Mouse (Mus musculus): ENCODE measurements at regions not wholly inside any gene's neighbourhood (a gene's known extent, or its start where the extent isn't known, plus 50 kb on each side); places are given as distances from the start of the nearest gene placed in this dataset.

GRCm38 (mm10) chr12:13118026-13118425 is 131.0 kb downstream of the Ddx1 start:
- 72% methylated on average over 9 of the region's 9 CpGs for WGBS
- Histone ChIP-seq H3K4me3 (ENCODE audit: insufficient read depth, low read depth, low read length) (no peak overlapping the region), H3K27ac (ENCODE audit: insufficient read depth, low read depth, low read length) (no peak overlapping the region), H3K4me1 (ENCODE audit: control insufficient read depth, insufficient read depth, low read length) (0 out of 2 replicates have a peak, but pooled peaks cover 2% of the 10 kb centered on the region)
- TF ChIP-seq CTCF (IDR thresholded peaks at IDR 0.05; ENCODE audit: insufficient read depth, low read depth, low read length) = no peak
- TF ChIP-seq POLR2A (IDR thresholded peaks at IDR 0.05; ENCODE audit: insufficient read depth, low read depth, low read length) = no peak

- H3K4me3 ChIP-seq (ENCODE audit: insufficient read depth, low read depth, low read length) = no peak overlapping the region
- no peak overlapping the region for H3K27ac ChIP-seq (ENCODE audit: insufficient read depth, low read depth, low read length)
- H3K4me1 ChIP-seq (ENCODE audit: control insufficient read depth, insufficient read depth, low read length) = 0 out of 2 replicates have a peak, but pooled peaks cover 2% of the 10 kb centered on the region
- TF ChIP-seq CTCF (IDR thresholded peaks at IDR 0.05; ENCODE audit: insufficient read depth, low read depth, low read length) (no peak), POLR2A (IDR thresholded peaks at IDR 0.05; ENCODE audit: insufficient read depth, low read depth, low read length) (no peak)
- whole genome bisulfite sequencing = 53% methylated on average over 4 of the region's 4 CpGs
These were observed 134.7 kb downstream of the Ddx1 start for GRCm38 (mm10) chr12:13114341-13114740.

DNA sequence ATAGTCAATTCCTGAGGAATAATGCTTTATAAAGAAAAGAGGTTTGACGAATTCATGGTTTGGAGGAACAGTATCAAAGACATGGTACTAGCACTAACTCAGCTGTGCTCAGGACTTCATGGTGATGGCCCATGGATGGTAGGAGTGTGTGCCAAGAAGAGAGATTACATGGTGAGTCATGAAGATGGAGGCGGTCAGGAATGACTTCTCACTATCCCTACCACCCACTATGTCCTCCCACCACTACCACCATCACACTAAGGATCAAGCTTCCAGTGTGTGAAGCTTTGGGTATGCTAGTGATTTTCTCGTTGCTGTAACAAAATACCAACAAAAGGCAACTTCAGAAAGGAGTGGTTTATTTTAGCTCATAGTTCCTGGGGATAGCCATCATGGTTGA is 142.1 kb downstream of the Ddx1 start:
- TF ChIP-seq POLR2A (IDR thresholded peaks at IDR 0.05; ENCODE audit: insufficient read depth, low read depth, low read length) (no peak), CTCF (IDR thresholded peaks at IDR 0.05; ENCODE audit: insufficient read depth, low read depth, low read length) (no peak)
- no peak overlapping the region for H3K27ac ChIP-seq (ENCODE audit: insufficient read depth, low read depth, low read length)
- H3K4me1 ChIP-seq (ENCODE audit: control insufficient read depth, insufficient read depth, low read length) = no peaks in the 10 kb centered on the region; the same call in 1 of the 2 replicates
- H3K4me3 ChIP-seq (ENCODE audit: insufficient read depth, low read depth, low read length) = no peak overlapping the region
- WGBS = 70% methylated on average over 3 of the region's 3 CpGs

GRCm38 (mm10) chr12:13100505-13101354 is 148.3 kb downstream of the Ddx1 start:
- no peak overlapping the region for H3K27ac ChIP-seq (ENCODE audit: insufficient read depth, low read depth, low read length)
- 67% methylated on average over 12 of the region's 12 CpGs for WGBS
- no peaks in the 10 kb centered on the region; the same call in 1 of the 2 replicates for H3K4me1 ChIP-seq (ENCODE audit: control insufficient read depth, insufficient read depth, low read length)
- TF ChIP-seq CTCF (IDR thresholded peaks at IDR 0.05; ENCODE audit: insufficient read depth, low read depth, low read length) (no peak), POLR2A (IDR thresholded peaks at IDR 0.05; ENCODE audit: insufficient read depth, low read depth, low read length) (no peak)
- H3K4me3 ChIP-seq (ENCODE audit: insufficient read depth, low read depth, low read length) = no peak overlapping the region

GRCm38 (mm10) chr12:13094111-13094851 is 152.6 kb upstream of the Mycn start:
- Histone ChIP-seq H3K4me3 (ENCODE audit: insufficient read depth, low read depth, low read length) (no peak overlapping the region), H3K4me1 (ENCODE audit: control insufficient read depth, insufficient read depth, low read length) (no peaks in the 10 kb centered on the region), H3K27ac (ENCODE audit: insufficient read depth, low read depth, low read length) (no peak overlapping the region)
- 68% methylated on average over 9 of the region's 9 CpGs for WGBS
- no peak for TF ChIP-seq CTCF (IDR thresholded peaks at IDR 0.05; ENCODE audit: insufficient read depth, low read depth, low read length)
- TF ChIP-seq POLR2A (IDR thresholded peaks at IDR 0.05; ENCODE audit: insufficient read depth, low read depth, low read length) = no peak

DNA sequence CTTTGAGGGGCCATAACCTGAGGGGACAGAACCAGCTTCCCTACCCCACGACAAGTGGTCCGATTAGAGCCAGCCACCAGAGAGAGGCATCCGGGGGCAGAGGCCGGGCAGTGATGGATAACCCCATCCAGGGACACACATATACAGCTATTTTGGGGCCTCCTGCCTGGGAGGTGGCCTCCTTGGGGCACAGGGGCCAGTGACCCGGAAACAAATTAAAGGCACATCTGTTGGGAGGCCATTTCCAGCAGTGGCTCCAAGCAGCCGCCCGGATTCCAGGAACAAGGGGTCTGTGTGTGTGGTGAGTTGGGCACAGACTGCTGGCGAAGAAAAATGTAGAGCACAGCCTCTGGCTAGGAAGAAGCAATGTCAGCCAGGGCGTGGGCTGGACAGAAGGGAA is 144.2 kb upstream of the Mycn start:
- H3K27ac ChIP-seq (ENCODE audit: insufficient read depth, low read depth, low read length) = no peak overlapping the region
- 89% methylated on average over 9 of the region's 9 CpGs for WGBS
- TF ChIP-seq POLR2A (IDR thresholded peaks at IDR 0.05; ENCODE audit: insufficient read depth, low read depth, low read length) (no peak), CTCF (IDR thresholded peaks at IDR 0.05; ENCODE audit: insufficient read depth, low read depth, low read length) (no peak)
- no peak overlapping the region for H3K4me3 ChIP-seq (ENCODE audit: insufficient read depth, low read depth, low read length)
- no peaks in the 10 kb centered on the region for H3K4me1 ChIP-seq (ENCODE audit: control insufficient read depth, insufficient read depth, low read length)

- no peak overlapping the region for H3K27ac ChIP-seq (ENCODE audit: insufficient read depth, low read depth, low read length)
- 94% methylated on average over 6 of the region's 6 CpGs for WGBS
- TF ChIP-seq CTCF (IDR thresholded peaks at IDR 0.05; ENCODE audit: insufficient read depth, low read depth, low read length) = no peak
- H3K4me1 ChIP-seq (ENCODE audit: control insufficient read depth, insufficient read depth, low read length) = peaks cover 2% of the 10 kb centered on the region; the same call in 1 of the 2 replicates
- H3K4me3 ChIP-seq (ENCODE audit: insufficient read depth, low read depth, low read length) = no peak overlapping the region
These were observed 143.8 kb upstream of the Mycn start for GRCm38 (mm10) chr12:13085484-13085883.

GRCm38 (mm10) chr12:13083337-13084054 is 141.8 kb upstream of the Mycn start:
- Histone ChIP-seq H3K4me1 (ENCODE audit: control insufficient read depth, insufficient read depth, low read length) (peaks cover 5% of the 10 kb centered on the region; the same call in 1 of the 2 replicates), H3K27ac (ENCODE audit: insufficient read depth, low read depth, low read length) (no peak overlapping the region), H3K4me3 (ENCODE audit: insufficient read depth, low read depth, low read length) (no peak overlapping the region)
- TF ChIP-seq POLR2A (IDR thresholded peaks at IDR 0.05; ENCODE audit: insufficient read depth, low read depth, low read length) (no peak), CTCF (IDR thresholded peaks at IDR 0.05; ENCODE audit: insufficient read depth, low read depth, low read length) (no peak)
- whole genome bisulfite sequencing = 46% methylated on average over 8 of the region's 8 CpGs
